Mouse (Mus musculus): ENCODE measurements at regions not wholly inside any gene's neighbourhood (a gene's known extent, or its start where the extent isn't known, plus 50 kb on each side); places are given as distances from the start of the nearest gene placed in this dataset.

GRCm38 (mm10) chr4:83102022-83102421 lies 49.9 kb upstream of the Frem1 start:
- 69% methylated on average over 3 of the region's 3 CpGs for WGBS

More at GRCm38 (mm10) chr4:83102022-83102421, 49.9 kb upstream of the Frem1 start:
- no peaks in the 10 kb centered on the region for H3K27me3 ChIP-seq (ENCODE audit: insufficient read depth, poor library complexity, severe bottlenecking)
- no peak for DNase-seq (ENCODE audit: low spot score)
- H3K4me1 ChIP-seq = peaks cover 38% of the 10 kb centered on the region
- no peaks in the 10 kb centered on the region for H3K9me3 ChIP-seq
- H3K4me3 ChIP-seq = no peak overlapping the region
- no peak overlapping the region for H3K27ac ChIP-seq
- peaks cover 3% of the 10 kb centered on the region; the same call in 1 of the 2 replicates for H3K36me3 ChIP-seq

Measured in heart, embryonic 10.5 days (tissue).